Mouse (Mus musculus): ENCODE measurements around the gene Zc3h7b.

- TF ChIP-seq NRF1 (IDR thresholded peaks at IDR 0.05; ENCODE audit: insufficient read depth, low read depth, low read length, poor library complexity, severe bottlenecking) (no peak), ZNF384 (IDR thresholded peaks at IDR 0.05; ENCODE audit: low read depth, low read length) (no peak), ZMIZ1 (IDR thresholded peaks at IDR 0.05; ENCODE audit: low read depth, low read length) (no peak), ZKSCAN1 (IDR thresholded peaks at IDR 0.05; ENCODE audit: low read depth, low read length) (no peak), RAD21 (IDR thresholded peaks at IDR 0.05; ENCODE audit: low read depth, low read length) (no peak), CTCF (IDR thresholded peaks at IDR 0.05 in 2 of 3, conservative IDR thresholded peaks at IDR 0.05 in 1 of 3; ENCODE audit: control insufficient read depth in 1 of 3, insufficient read depth in 1 of 3, low read depth in 2 of 3, low read length in 3 of 3, poor library complexity in 1 of 3, severe bottlenecking in 1 of 3) (no peak), MYB (IDR thresholded peaks at IDR 0.05; ENCODE audit: low read depth, low read length) (no peak), EP300 (IDR thresholded peaks at IDR 0.05; ENCODE audit: low read depth in 1 of 2, low read length in 2 of 2) (no peak)
Observed at GRCm38 (mm10) chr15:81769037-81769436, 24.2 kb downstream of the Zc3h7b start.
